Mouse (Mus musculus) spleen, postnatal 4 days (tissue): Measurements from ENCODE around the gene Tcea2.

Experiments
- DNase-seq, 2 experiments: peaks; one replicate each; pipeline ENCODE4 v3.0.0; 2022; ENCODE audit warnings: low spot score in 2 of 2

Tcea2 gene

GRCm38 (mm10) chr2:181674934-181675333, 5.2 kb upstream of the Tcea2 start:
- DNase-seq: no peak

- DNase-seq: no peak
These were observed 4.7 kb upstream of the Tcea2 start for GRCm38 (mm10) chr2:181675454-181675853.

DNA sequence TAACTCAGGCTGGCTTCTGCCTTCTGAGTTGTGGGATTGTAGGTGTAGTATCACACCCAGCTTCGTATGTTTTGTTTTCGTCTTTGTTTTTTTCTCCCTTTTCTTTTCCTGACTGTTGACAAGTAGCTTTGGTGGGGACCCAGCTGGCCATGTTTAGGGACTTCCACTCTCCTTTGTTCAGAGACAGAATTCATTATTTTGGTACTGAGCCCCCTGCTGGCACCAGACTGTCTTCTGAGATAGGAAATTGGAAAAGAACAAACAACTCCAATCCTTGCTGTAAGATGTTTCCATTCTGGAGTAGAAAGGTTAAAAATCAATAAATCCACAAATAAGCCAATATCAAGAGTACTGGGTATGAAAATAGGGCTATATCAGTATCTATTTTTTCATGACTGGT, 3.7 kb upstream of the Tcea2 start:
- no peak for DNase-seq

DNA sequence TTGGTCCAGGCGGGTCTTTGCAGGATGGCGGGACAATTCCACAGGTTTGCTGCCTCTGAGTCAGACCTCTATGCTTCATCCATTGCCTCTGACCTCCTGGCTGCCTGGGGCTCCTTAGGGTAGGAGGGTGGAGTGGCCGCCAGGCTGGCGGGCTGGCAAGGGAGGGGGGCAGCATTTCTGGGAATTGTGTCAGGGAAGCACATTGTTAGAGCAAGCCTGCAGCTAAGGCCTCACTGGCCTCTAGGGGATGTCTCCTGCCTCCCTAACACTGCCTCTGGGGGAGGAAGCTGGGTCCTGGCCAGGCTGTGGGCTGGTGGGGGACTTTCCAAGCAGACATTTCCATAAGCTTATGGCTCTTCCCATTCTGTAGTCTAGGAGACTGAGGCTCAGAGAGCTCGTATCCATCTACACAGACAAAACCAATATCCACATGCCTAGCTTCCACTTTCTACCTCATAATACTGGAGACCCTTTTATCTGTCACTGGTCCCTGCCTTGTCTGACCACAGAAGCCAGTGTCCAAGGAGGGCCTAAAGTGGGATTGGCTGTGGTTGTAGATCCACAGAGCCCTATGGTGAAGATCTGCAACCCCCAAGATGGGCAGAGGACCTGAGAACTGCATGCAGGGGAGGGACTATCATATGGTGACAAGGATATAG, 2.9 kb upstream of the Tcea2 start:
- no peak for DNase-seq

DNA sequence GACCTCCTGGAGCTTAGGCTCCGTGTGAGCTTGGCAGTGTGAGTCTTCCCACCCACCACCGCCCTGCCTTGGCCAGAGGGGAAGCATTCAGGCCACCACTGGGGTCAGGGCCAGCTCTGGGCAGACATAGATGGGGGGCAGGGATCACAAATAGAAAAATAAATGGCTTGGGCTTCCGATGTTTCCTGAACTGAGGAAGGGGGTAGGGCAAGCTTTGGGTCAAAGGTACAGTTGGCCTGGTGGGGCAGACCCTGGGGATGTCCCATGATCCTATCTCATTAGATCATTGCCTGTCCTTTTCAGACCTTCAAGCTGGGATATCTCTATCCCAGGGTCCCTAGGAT, 2.4 kb upstream of the Tcea2 start:
- DNase-seq: no peak

GRCm38 (mm10) chr2:181678780-181679179, 1.3 kb upstream of the Tcea2 start:
- peak in 1 of 2 experiments; percentile 63 for DNase-seq

DNA sequence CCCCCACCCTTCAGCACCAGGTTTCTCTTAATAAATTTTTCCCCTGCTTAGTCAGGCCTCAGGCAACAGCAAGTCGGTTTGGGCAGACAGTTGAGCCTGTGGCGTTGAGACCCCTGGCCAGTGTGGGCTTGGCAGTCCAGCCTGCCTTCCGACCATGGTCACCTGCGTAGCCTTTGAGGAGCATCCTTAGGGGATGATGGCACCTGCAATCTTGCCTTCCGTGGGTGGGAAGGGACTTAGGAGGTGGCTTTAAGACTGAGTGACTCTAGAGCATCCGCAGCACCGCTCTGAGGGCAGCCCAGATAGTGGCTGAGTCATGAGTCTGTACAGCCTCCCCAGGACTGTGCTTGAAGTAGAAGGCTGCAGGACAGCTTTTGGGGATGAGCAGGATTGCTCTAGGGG, 607 bp downstream of the Tcea2 start:
- DNase-seq: peak in 1 of 2 experiments; percentile 67

DNA sequence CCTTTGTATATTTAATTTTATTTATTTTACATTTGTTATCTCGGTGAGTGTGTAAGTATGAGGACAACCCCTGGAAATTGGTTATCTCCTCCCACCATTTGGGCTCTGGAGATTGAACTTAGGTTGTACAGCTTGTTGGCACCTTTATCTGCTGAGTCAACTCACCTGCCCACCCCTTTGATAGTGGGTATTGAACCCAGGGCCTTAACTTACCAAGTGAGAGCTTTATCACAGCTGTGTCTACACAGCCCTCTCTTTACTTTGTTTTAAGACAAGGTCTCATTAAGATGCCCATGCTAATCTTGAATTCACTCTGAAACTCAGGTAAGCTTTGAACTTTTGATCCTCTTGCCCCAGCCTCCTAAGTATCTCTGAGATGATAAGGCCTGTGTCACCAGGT, 1.9 kb downstream of the Tcea2 start:
- DNase-seq: no peak

DNA sequence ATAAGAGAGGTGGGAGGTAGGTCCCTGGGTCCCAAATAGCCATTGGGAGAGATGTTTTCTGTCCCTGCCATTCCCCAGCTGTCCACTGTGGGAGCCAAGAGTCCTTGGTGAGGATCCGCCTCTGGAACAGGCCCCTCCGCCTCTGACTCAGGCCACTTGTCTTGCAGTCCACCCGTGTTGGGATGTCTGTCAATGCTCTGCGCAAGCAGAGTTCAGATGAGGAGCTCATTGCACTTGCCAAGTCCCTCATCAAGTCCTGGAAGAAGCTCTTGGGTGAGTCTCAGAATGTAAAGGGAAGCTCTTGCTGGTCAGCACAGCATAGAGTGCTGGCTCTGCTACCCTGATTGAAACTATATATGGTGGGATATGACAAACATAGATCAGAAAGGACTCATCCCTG, 3.3 kb downstream of the Tcea2 start:
- no peak for DNase-seq

DNA sequence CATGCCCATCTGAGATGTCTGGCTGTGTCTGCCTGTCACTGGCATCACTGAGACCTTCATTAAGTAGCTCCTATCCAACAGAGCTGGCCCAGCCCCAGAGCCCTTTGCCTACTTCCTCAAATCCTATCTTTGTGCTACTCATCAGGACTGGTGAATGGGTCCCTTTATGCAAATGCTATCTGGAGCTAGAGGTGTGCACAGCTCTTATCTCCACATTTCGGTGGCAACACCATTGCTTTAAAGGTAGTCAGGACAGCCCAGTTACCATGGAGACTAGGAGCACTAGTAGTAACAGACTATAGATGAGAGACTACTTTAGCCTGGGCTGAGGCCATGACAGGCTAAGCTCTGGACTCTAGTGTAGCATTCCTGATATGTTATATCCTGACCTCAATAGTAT, 4.6 kb downstream of the Tcea2 start:
- no peak for DNase-seq

GRCm38 (mm10) chr2:181685686-181686085, 5.6 kb downstream of the Tcea2 start:
- DNase-seq: peak in 1 of 2 experiments; percentile 8

GRCm38 (mm10) chr2:181687586-181687985, 7.5 kb downstream of the Tcea2 start:
- DNase-seq: peak; percentile 11 to 55

DNA sequence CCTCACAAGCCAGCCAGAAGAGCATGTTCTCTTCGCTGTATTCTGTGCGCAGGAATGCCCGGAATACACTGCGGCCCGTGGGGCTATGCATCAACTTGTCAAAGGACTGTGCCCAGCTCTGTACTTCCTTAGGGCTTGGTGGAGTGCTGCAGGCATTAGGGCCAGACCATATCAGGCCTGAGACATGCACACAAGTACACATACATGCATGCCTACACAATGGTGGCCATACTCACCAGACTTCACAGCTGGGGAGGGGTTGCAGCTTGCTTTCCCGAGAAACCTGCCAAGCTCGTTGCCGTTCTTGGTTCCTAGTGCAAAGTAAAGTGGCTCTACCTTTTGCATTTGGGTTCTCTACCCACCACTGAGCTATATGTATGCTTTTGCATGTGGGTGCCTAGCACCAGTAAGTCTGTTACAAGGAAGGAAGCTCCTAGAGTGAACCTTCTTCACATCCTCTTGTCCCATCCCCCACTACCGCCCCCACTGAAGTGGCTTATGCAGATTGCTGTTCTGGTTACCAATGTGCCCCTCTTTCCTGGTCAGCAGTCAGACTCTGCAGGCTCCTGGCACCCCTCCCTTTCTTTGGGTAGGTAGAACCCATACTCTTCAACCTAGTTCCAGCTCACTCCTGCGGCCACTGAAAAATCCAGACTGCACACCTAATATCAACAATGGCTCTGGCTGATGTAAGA, 9.5 kb downstream of the Tcea2 start:
- peak in 1 of 2 experiments; percentile 15 for DNase-seq

DNA sequence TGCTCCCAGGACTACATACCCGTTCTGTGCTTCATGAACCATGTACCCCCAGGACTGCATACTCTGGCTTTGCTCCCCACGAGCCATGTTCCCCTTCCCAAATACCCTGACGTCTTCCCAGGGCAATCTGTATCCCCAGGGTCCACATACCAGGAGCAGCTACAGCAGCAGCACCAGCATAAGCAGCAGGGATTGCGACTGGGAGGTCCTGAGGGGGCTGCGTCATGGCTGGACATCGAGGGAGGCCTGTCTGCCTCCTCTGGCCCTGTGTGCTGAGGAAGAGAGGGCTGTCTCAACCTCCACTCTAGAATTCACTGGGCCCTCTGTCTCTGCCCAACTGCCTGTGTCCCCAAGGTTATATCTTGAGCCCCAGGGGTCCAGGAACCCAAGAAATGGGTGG, 11.0 kb downstream of the Tcea2 start:
- peak in 1 of 2 experiments; percentile 9 for DNase-seq

- DNase-seq: peak; percentile 28 to 67
These were observed 11.5 kb downstream of the Tcea2 start for GRCm38 (mm10) chr2:181691571-181691970.

GRCm38 (mm10) chr2:181692304-181692703, 12.2 kb downstream of the Tcea2 start:
- peak in 1 of 2 experiments; percentile 11 for DNase-seq

GRCm38 (mm10) chr2:181693339-181694280, 13.5 kb downstream of the Tcea2 start, which contains the start of gene Rgs19:
TSS of gene Rgs19 (minus strand) at chr2:181693977.
- peak; percentile 79 to 89 for DNase-seq

- peak; percentile 8 to 52 for DNase-seq
These were observed 14.5 kb downstream of the Tcea2 start for GRCm38 (mm10) chr2:181694581-181694980.

GRCm38 (mm10) chr2:181695776-181696175, 15.7 kb downstream of the Tcea2 start:
- peak in 1 of 2 experiments; percentile 50 for DNase-seq

- DNase-seq: no peak
These were observed 16.8 kb downstream of the Tcea2 start for GRCm38 (mm10) chr2:181696801-181697420.

- DNase-seq: no peak
These were observed 18.1 kb downstream of the Tcea2 start, which contains the start of gene Lkaaear1 for GRCm38 (mm10) chr2:181698241-181698640. TSS of gene Lkaaear1 (minus strand) at chr2:181698442.

DNA sequence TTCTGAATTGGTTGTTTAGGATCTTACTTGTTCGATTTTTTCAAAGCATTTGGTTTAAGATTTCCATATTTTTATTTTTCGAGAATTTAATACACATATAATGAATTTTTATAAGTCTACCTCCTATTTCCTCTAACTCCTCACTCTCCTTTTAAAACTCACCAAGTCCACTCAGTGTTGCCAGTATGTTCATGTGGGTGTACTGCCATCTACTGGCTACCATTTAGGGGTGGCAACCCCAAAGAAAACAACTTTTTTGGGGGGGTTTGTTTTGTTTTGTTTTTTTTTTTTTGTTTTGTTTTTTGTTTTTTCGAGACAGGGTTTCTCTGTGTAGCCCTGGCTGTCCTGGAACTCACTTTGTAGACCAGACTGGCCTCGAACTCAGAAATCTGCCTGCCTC, 26.6 kb downstream of the Tcea2 start:
- no peak for DNase-seq
